In the genomic region with DNA sequence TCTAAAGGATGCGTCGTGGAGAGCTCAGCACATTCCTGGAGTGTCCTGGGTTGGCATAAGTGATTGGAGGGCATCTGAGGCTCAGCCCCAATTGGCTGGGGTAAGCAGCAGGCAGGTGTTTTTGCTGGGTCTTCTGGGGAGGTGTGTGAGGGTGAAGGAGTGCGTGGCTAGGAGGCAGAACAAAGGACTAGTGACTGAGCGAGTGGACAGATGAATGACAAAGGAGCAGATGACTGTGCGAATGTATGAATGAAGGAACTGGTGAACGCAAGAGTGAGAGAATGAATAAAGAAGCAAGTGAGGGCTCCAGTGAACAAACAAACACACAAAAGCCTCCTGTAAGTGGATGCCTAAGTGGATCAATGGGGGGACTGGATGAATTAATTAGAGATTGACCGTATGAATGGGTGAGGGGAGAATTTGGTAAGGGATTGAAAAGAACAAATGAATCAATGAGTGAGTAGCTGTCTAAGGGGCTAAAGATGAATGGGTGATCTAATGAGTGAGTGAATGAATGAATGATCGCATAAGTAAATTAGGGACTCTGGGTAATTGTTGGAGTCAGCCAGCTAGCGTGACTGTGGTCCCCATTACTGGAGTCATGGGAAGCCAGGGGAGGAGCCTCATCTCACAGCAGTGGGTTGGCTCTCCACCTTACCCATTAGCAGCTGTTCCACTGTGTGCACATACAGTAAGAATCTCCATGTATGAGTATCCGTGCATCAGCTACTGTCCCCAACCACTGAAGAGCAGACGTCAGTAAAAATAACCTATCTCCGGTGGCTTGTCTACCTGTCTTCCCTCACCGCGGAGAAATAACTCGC, we compare ENCODE assay signal across 24 mouse cellular contexts. TPM values are rescaled to one million over a fixed set of nuclear protein-coding genes. Genes with fewer than 3 reads are reported as not detected.
DNase-seq lines count a peak whose midpoint lies in the region; ATAC-seq and TF ChIP-seq lines count a peak whose summit lies in the region.
"Had no signal": no experiment of that assay in that cellular context is flagged by ENCODE, and none has a peak within 500 bp of the region (broad histone marks: within the 10 kb centered on the region; RNA-seq: fewer than 3 reads in every experiment).

No protein-coding gene starts in this region.

- no peaks in the 10 kb centered on the region for H3K9me3 ChIP-seq in neural tube, embryonic 11.5 days (ENCODE audit: control insufficient read depth, low read length)
- no peaks in the 10 kb centered on the region for H3K9me3 ChIP-seq in neural tube, embryonic 13.5 days
- H3K9me3 ChIP-seq: embryonic facial prominence, embryonic 15.5 days; heart, embryonic 13.5 days; liver, embryonic 12.5 days; megakaryocyte, embryonic 14.5 days; midbrain, embryonic 13.5 days had no signal

- H3K27me3 ChIP-seq in neural tube, embryonic 11.5 days (ENCODE audit: control insufficient read depth, insufficient read depth, low read length), result peaks cover 60% of the 10 kb centered on the region
- peaks cover 95% of the 10 kb centered on the region for H3K27me3 ChIP-seq in neural tube, embryonic 13.5 days

- intact Hi-C loops in gastrocnemius, adult 2 months (cut with DNase I), result no loop called here
- intact Hi-C loops in gastrocnemius, postnatal 14 days (cut with DNase I; ENCODE audit: low total_unique reads), result no loop called here

- no peak for ATAC-seq in neural tube, embryonic 11.5 days (ENCODE audit: insufficient read depth, low FRiP score, low TSS enrichment)
- no peak for ATAC-seq in neural tube, embryonic 13.5 days (ENCODE audit: low read depth)
- ATAC-seq: liver, embryonic 12.5 days; liver, postnatal 0 days; lung, postnatal 0 days had no signal

- H3K9ac ChIP-seq in neural tube, embryonic 11.5 days (ENCODE audit: low read length), result no peak overlapping the region
- no peak overlapping the region for H3K9ac ChIP-seq in neural tube, embryonic 13.5 days
- H3K9ac ChIP-seq: embryonic facial prominence, embryonic 15.5 days; heart, embryonic 13.5 days; liver, embryonic 12.5 days; liver, postnatal 0 days; midbrain, embryonic 13.5 days had no signal

- H3K36me3 ChIP-seq in neural tube, embryonic 11.5 days (ENCODE audit: control insufficient read depth, insufficient read depth, low read length), result no peaks in the 10 kb centered on the region
- H3K36me3 ChIP-seq in neural tube, embryonic 13.5 days, result no peaks in the 10 kb centered on the region
- H3K36me3 ChIP-seq: embryonic facial prominence, embryonic 15.5 days; heart, embryonic 13.5 days; liver, embryonic 12.5 days; midbrain, embryonic 13.5 days had no signal

- TF ChIP-seq CTCF in gastrocnemius, adult 2 months (IDR thresholded peaks at IDR 0.05), result no peak
- no peak for TF ChIP-seq CTCF in brain, embryonic 14.5 days (IDR thresholded peaks at IDR 0.05; ENCODE audit: borderline replicate concordance, extremely low read depth, insufficient read depth, insufficient read length)

- H3K4me1 ChIP-seq in neural tube, embryonic 11.5 days (ENCODE audit: control insufficient read depth, insufficient read depth, low read length), result peaks cover 33% of the 10 kb centered on the region
- peaks cover 67% of the 10 kb centered on the region for H3K4me1 ChIP-seq in neural tube, embryonic 13.5 days (replicated peaks)
- H3K4me1 ChIP-seq: liver, embryonic 12.5 days; megakaryocyte, embryonic 14.5 days had no signal

- no peak for TF ChIP-seq POLR2A in brain, embryonic 14.5 days (IDR thresholded peaks at IDR 0.05; ENCODE audit: borderline replicate concordance, extremely low read depth, insufficient read depth, insufficient read length, poor library complexity, severe bottlenecking)

- 31% methylated on average over 15 of the region's 15 CpGs for WGBS in neural tube, embryonic 11.5 days
- 22% methylated on average over 15 of the region's 15 CpGs for WGBS in neural tube, embryonic 13.5 days

- DNase-seq in gastrocnemius, adult 2 months, result peak; percentile 1
- no peak for DNase-seq in gastrocnemius, postnatal 14 days
- peak; percentile 22 for DNase-seq in neural tube, embryonic 11.5 days (ENCODE audit: low spot score)
- DNase-seq in neural tube, embryonic 10.5 days (ENCODE audit: extremely low spot score, low spot score), result no peak
- peak; percentile 70 for DNase-seq in brain, embryonic 14.5 days (ENCODE audit: low read depth)
- DNase-seq in kidney, adult 9 months, result no peak
- DNase-seq: B cell, adult 2 months; cerebellum, adult 11 months; cerebellum, adult 9-10 months; kidney, adult 18-20 months; liver, postnatal 0 days; lung, postnatal 4 days; thymus, postnatal 4 days had no signal

- no peak overlapping the region for H3K4me2 ChIP-seq in neural tube, embryonic 11.5 days (ENCODE audit: low read depth)
- peak overlapping the region; percentile 22; the same call in 1 of the 2 replicates for H3K4me2 ChIP-seq in neural tube, embryonic 13.5 days
- H3K4me2 ChIP-seq: embryonic facial prominence, embryonic 15.5 days; heart, embryonic 13.5 days; liver, embryonic 12.5 days; midbrain, embryonic 13.5 days had no signal

- no peak overlapping the region for H3K4me3 ChIP-seq in gastrocnemius, adult 2 months
- H3K4me3 ChIP-seq in neural tube, embryonic 11.5 days (ENCODE audit: low read depth, low read length), result no peak overlapping the region
- no peak overlapping the region for H3K4me3 ChIP-seq in neural tube, embryonic 13.5 days
- H3K4me3 ChIP-seq: embryonic facial prominence, embryonic 15.5 days; heart, embryonic 13.5 days; liver, embryonic 12.5 days; megakaryocyte, embryonic 14.5 days; midbrain, embryonic 13.5 days had no signal

- H3K27ac ChIP-seq in gastrocnemius, adult 2 months, result no peak overlapping the region
- H3K27ac ChIP-seq in neural tube, embryonic 11.5 days (ENCODE audit: low read depth, low read length), result no peak overlapping the region
- H3K27ac ChIP-seq in neural tube, embryonic 13.5 days (replicated peaks), result peak overlapping the region; percentile 93; the same call in 1 of the 2 replicates
- H3K27ac ChIP-seq: embryonic facial prominence, embryonic 15.5 days; heart, embryonic 13.5 days; kidney, postnatal 0 days; liver, embryonic 12.5 days; midbrain, embryonic 13.5 days had no signal

RNA-seq across cellular contexts. Expression of gene Grik3, which starts 4.9 kb away (rescaled TPM):
- under 1 TPM; 0.05 to 0.08 TPM for total RNA-seq in gastrocnemius, adult 2 months (2021)
- under 1 TPM; 0.11 to 0.14 TPM for total RNA-seq in gastrocnemius, postnatal 14 days (2021)
- polyA plus RNA-seq in neural tube, embryonic 11.5 days (2014; fragmentation: Nextera tagmentation; extraction: Ambion mirVana), result 1.3 and 1.4 TPM in 2 replicates
- polyA plus RNA-seq in brain, embryonic 14.5 days (2012; rRNA removed), result 28.2 and 37.1 TPM in 2 replicates
- 3.5 and 4.1 TPM in 2 replicates for polyA plus RNA-seq in neural tube, embryonic 13.5 days (2015; fragmentation: Nextera tagmentation; extraction: Ambion mirVana)
- total RNA-seq: common myeloid progenitor, adult 5-6 weeks; hematopoietic stem cell, adult 5-6 weeks; monocyte, adult 5-6 weeks had no signal
- polyA plus RNA-seq: liver, embryonic 12.5 days; lung, postnatal 0 days had no signal

Comparison
In these comparisons a context has a peak if more than half of its experiments do, and no peak if none do; other contexts are left out.
1. DNase-seq: peak in gastrocnemius, adult 2 months (single experiment), neural tube, embryonic 11.5 days (single experiment) and brain, embryonic 14.5 days (single experiment); none in gastrocnemius, postnatal 14 days (single experiment), neural tube, embryonic 10.5 days (single experiment) and kidney, adult 9 months (single experiment).